In genomic region chr10:57794018-57794417, GRCm38 (mm10) we compare ENCODE assay signal across 8 mouse cellular contexts. TPM values are rescaled to one million over a fixed set of nuclear protein-coding genes. Genes with fewer than 3 reads are reported as not detected.
DNase-seq lines count a peak whose midpoint lies in the region; ATAC-seq and TF ChIP-seq lines count a peak whose summit lies in the region.

Gene Smpdl3a, plus strand, starts transcription at chr10:57794335.

- WGBS in forebrain, embryonic 14.5 days: 77% methylated on average over 7 of the region's 7 CpGs
- WGBS in hindbrain, embryonic 11.5 days: 81% methylated on average over 7 of the region's 7 CpGs
- WGBS in liver, embryonic 12.5 days (ENCODE audit: insufficient replicate concordance): 66% methylated on average over 7 of the region's 7 CpGs
- 48% methylated on average over 7 of the region's 7 CpGs for WGBS in stomach, embryonic 16.5 days

- TF ChIP-seq POLR2A in ES-Bruce4 (IDR thresholded peaks at IDR 0.05; ENCODE audit: insufficient read depth, low read length): no peak

- no peaks in the 10 kb centered on the region for H3K4me1 ChIP-seq in ES-Bruce4 (ENCODE audit: control insufficient read depth, insufficient read depth, low read length)
- no peaks in the 10 kb centered on the region; the same call in 1 of the 2 replicates for H3K4me1 ChIP-seq in forebrain, embryonic 14.5 days (ENCODE audit: control insufficient read depth, insufficient read depth, low read length)
- no peaks in the 10 kb centered on the region for H3K4me1 ChIP-seq in hindbrain, embryonic 11.5 days (replicated peaks; ENCODE audit: control insufficient read depth, insufficient read depth, low read length)
- peaks cover 22% of the 10 kb centered on the region for H3K4me1 ChIP-seq in liver, embryonic 12.5 days
- H3K4me1 ChIP-seq in stomach, embryonic 16.5 days (ENCODE audit: control insufficient read depth, insufficient read depth, low read length): peaks cover 10% of the 10 kb centered on the region; the same call in 1 of the 2 replicates

- H3K4me2 ChIP-seq in forebrain, embryonic 14.5 days (ENCODE audit: low read length): peak within 1 kb of the TSS; percentile 97
- H3K4me2 ChIP-seq in hindbrain, embryonic 11.5 days (replicated peaks; ENCODE audit: low read depth, low read length): peak within 1 kb of the TSS; percentile 91
- peak within 1 kb of the TSS; percentile 89 for H3K4me2 ChIP-seq in liver, embryonic 12.5 days
- H3K4me2 ChIP-seq in stomach, embryonic 16.5 days (ENCODE audit: low read depth, low read length): peak within 1 kb of the TSS; percentile 72

- TF ChIP-seq CTCF in ES-Bruce4 (IDR thresholded peaks at IDR 0.05; ENCODE audit: low read depth, low read length): no peak

- no peaks in the 10 kb centered on the region for H3K36me3 ChIP-seq in ES-Bruce4 (ENCODE audit: control insufficient read depth, insufficient read depth, low read length, poor library complexity, severe bottlenecking)
- H3K36me3 ChIP-seq in forebrain, embryonic 14.5 days (ENCODE audit: control insufficient read depth, insufficient read depth, low read length): 0 out of 2 replicates have a peak, but pooled peaks cover 3% of the 10 kb centered on the region
- no peaks in the 10 kb centered on the region for H3K36me3 ChIP-seq in hindbrain, embryonic 11.5 days (ENCODE audit: control insufficient read depth, insufficient read depth, low read length)
- H3K36me3 ChIP-seq in liver, embryonic 12.5 days: no peaks in the 10 kb centered on the region
- H3K36me3 ChIP-seq in stomach, embryonic 16.5 days (ENCODE audit: control insufficient read depth, insufficient read depth, low read length): no peaks in the 10 kb centered on the region

- peak within 1 kb of the TSS; percentile 78 for H3K4me3 ChIP-seq in ES-Bruce4 (ENCODE audit: low read depth, low read length)
- H3K4me3 ChIP-seq in forebrain, embryonic 14.5 days (ENCODE audit: low read depth, low read length): peak within 1 kb of the TSS; percentile 53
- peak within 1 kb of the TSS; percentile 48 for H3K4me3 ChIP-seq in hindbrain, embryonic 11.5 days (ENCODE audit: low read depth, low read length)
- peak within 1 kb of the TSS; percentile 74 for H3K4me3 ChIP-seq in liver, embryonic 12.5 days
- H3K4me3 ChIP-seq in stomach, embryonic 16.5 days (replicated peaks; ENCODE audit: low read length): peak within 1 kb of the TSS; percentile 67

- ATAC-seq in forebrain, embryonic 14.5 days: no peak
- ATAC-seq in hindbrain, embryonic 11.5 days (ENCODE audit: low FRiP score): no peak
- ATAC-seq in liver, embryonic 12.5 days: no peak
- ATAC-seq in stomach, embryonic 16.5 days (ENCODE audit: insufficient read depth, low FRiP score): peak; percentile 42; the same call in 1 of the 2 replicates

- no peaks in the 10 kb centered on the region for H3K9me3 ChIP-seq in ES-Bruce4 (replicated peaks; ENCODE audit: control insufficient read depth, insufficient read depth, low read length, poor library complexity, severe bottlenecking)
- H3K9me3 ChIP-seq in forebrain, embryonic 14.5 days (replicated peaks; ENCODE audit: control insufficient read depth, low read length): peaks cover 14% of the 10 kb centered on the region
- H3K9me3 ChIP-seq in hindbrain, embryonic 11.5 days (ENCODE audit: control insufficient read depth, low read length): no peaks in the 10 kb centered on the region; the same call in 1 of the 2 replicates
- no peaks in the 10 kb centered on the region for H3K9me3 ChIP-seq in liver, embryonic 12.5 days (replicated peaks)
- H3K9me3 ChIP-seq in stomach, embryonic 16.5 days (replicated peaks; ENCODE audit: control insufficient read depth, low read length): 0 out of 2 replicates have a peak, but pooled peaks cover 4% of the 10 kb centered on the region

- no peak for TF ChIP-seq EP300 in ES-Bruce4 (IDR thresholded peaks at IDR 0.05; ENCODE audit: insufficient read depth, low read depth, low read length)

- H3K9ac ChIP-seq in ES-Bruce4 (ENCODE audit: low read depth, poor library complexity, severe bottlenecking): peak within 1 kb of the TSS; percentile 67
- H3K9ac ChIP-seq in forebrain, embryonic 14.5 days (ENCODE audit: low read length): peak within 1 kb of the TSS; percentile 79
- H3K9ac ChIP-seq in hindbrain, embryonic 11.5 days (ENCODE audit: low read depth, low read length): peak within 1 kb of the TSS; percentile 64
- H3K9ac ChIP-seq in liver, embryonic 12.5 days: peak within 1 kb of the TSS; percentile 79
- peak within 1 kb of the TSS; percentile 75 for H3K9ac ChIP-seq in stomach, embryonic 16.5 days (ENCODE audit: low read length)

- no peak within 1 kb of the TSS for H3K27ac ChIP-seq in ES-Bruce4 (ENCODE audit: insufficient read depth, low read length)
- H3K27ac ChIP-seq in forebrain, embryonic 14.5 days (ENCODE audit: low read depth, low read length): peak within 1 kb of the TSS; percentile 75
- peak within 1 kb of the TSS; percentile 27; the same call in 1 of the 2 replicates for H3K27ac ChIP-seq in hindbrain, embryonic 11.5 days (ENCODE audit: low read depth, low read length)
- H3K27ac ChIP-seq in liver, embryonic 12.5 days: peak within 1 kb of the TSS; percentile 73
- H3K27ac ChIP-seq in stomach, embryonic 16.5 days (ENCODE audit: low read length): peak within 1 kb of the TSS; percentile 61

- no peaks in the 10 kb centered on the region; the same call in 1 of the 2 replicates for H3K27me3 ChIP-seq in ES-Bruce4 (ENCODE audit: control insufficient read depth, insufficient read depth, low read length, poor library complexity, severe bottlenecking)
- H3K27me3 ChIP-seq in forebrain, embryonic 14.5 days (replicated peaks; ENCODE audit: control insufficient read depth, insufficient read depth, low read length): no peaks in the 10 kb centered on the region
- no peaks in the 10 kb centered on the region for H3K27me3 ChIP-seq in hindbrain, embryonic 11.5 days (ENCODE audit: control insufficient read depth, insufficient read depth, low read length)
- no peaks in the 10 kb centered on the region for H3K27me3 ChIP-seq in liver, embryonic 12.5 days (replicated peaks)
- no peaks in the 10 kb centered on the region for H3K27me3 ChIP-seq in stomach, embryonic 16.5 days (ENCODE audit: control insufficient read depth, insufficient read depth, low read length)

- no peak for DNase-seq in heart, adult 18-20 months
- no peak for DNase-seq in heart, adult 11 months
- no peak for DNase-seq in forebrain, embryonic 14.5 days (ENCODE audit: low spot score)
- peak; percentile 14 for DNase-seq in hindbrain, embryonic 11.5 days (ENCODE audit: low spot score)
- no peak for DNase-seq in retina, postnatal 1 day

RNA-seq across cellular contexts. Expression of gene Smpdl3a, which starts in this region (rescaled TPM):
- total RNA-seq in heart, adult 18-20 months (2021): 10 to 100 TPM; 56.2 to 66.5 TPM
- polyA plus RNA-seq in ES-Bruce4 (2011; ENCODE audit: insufficient read depth, insufficient read length, low read depth, missing spikeins): 0.91 and 1.8 TPM in 2 replicates
- polyA plus RNA-seq in forebrain, embryonic 14.5 days (2014; fragmentation: Nextera tagmentation; extraction: Ambion mirVana): 17.5 and 19.9 TPM in 2 replicates
- 13.1 and 13.9 TPM in 2 replicates for polyA plus RNA-seq in hindbrain, embryonic 11.5 days (2014; fragmentation: Nextera tagmentation; extraction: Ambion mirVana)
- polyA plus RNA-seq in liver, embryonic 12.5 days (2016; fragmentation: Nextera tagmentation; extraction: Ambion mirVana): 10.8 TPM in 2 replicates
- polyA plus RNA-seq in stomach, embryonic 16.5 days (2015; fragmentation: Nextera tagmentation; extraction: Ambion mirVana): 43.8 and 50.4 TPM in 2 replicates
